Mouse (Mus musculus) left cerebral cortex, postnatal 36 days (tissue): ENCODE measurements around the gene Rspo4. TPM values are rescaled to one million over a fixed set of nuclear protein-coding genes. Genes with fewer than 3 reads are reported as not detected.

Experiments used
- DNase-seq, 2 experiments: peaks; one replicate each; pipeline ENCODE4 v3.0.0; 2021 to 2022; ENCODE audit warnings: low spot score in 2 of 2, mixed read lengths in 1 of 2
- intact Hi-C: fragments of 180-260 bp; cut with DNase I; formaldehyde crosslinking; loops from one replicate; pipeline ENCODE4 v1.15.1; 2025
- total RNA-seq, 2 experiments: library from RNA; stranded (reverse); gene quantifications; 2 replicates each; pipeline ENCODE4 v1.2.3; 2021

Gene Rspo4
- not detected for total RNA-seq

DNA sequence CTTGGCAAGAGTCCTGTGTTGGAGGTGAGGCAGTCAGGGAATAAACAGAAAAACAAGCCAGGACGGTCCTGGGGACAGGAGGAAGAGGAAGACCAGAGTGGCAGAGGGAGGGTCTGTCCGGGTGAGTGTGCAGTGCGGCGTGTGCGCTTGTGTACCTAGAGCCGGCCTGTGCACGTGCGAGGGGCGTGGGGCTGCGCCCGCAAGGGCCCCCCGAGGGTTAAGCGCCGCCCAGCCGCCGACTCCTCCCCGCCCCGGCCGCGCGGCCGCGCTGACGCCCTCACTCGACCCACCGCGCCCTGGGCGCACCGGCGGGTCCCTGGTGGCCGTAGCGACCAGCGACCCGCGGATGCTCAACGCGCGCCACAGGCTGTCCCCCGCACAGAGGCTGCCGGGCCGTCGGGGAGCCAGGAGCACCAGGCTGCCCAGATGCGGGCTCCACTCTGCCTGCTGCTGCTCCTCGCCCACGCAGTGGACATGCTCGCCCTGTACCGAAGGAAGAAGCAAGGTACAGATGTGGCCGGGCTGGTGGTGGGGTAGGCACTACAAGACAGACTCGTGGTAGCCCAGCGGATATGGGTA is at the start of gene Rspo4:
Gene Rspo4, plus strand, starts transcription at position 280 of the 579 bp plus-strand sequence.
- intact Hi-C loops = no loop called here

DNA sequence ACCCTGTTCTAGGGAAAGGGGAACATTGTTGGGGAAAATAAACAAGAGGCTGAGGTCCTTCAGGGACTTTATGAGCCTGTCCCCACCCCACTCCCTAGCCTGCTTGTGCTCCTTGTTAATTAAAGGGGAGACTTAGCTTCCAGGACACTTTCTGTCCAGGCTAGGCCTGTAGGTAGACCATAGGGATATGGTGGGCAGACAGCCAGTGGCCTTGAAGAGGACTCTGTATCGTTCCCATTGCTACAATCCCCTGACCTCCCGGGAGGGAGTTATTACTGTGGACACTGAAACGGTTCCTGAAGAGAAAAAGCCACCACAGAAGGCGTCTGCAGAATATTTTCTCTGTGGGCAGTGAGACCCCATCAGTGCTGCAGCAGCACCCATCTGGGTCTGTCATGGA is 27.1 kb upstream of the Rspo4 start:
- DNase-seq = no peak
- intact Hi-C loops = no loop called here

More for the DNA sequence above, at the start of gene Rspo4:
- no peak for DNase-seq

GRCm38 (mm10) chr2:151862257-151862810 is 19.6 kb downstream of the Rspo4 start:
- intact Hi-C loops = no loop called here
- no peak for DNase-seq

- intact Hi-C loops = loop anchor here (2.0 kb wide), 1 partner anchor 116 kb away; no protein-coding TSS in a partner anchor
- no peak for DNase-seq
These were observed 22.2 kb downstream of the Rspo4 start for GRCm38 (mm10) chr2:151864941-151865340.

- intact Hi-C loops = no loop called here
- DNase-seq = peak; percentile 49 to 66
These were observed 23.8 kb downstream of the Rspo4 start for GRCm38 (mm10) chr2:151866487-151866886.

- DNase-seq = no peak
- intact Hi-C loops = no loop called here
These were observed 25.5 kb downstream of the Rspo4 start for GRCm38 (mm10) chr2:151868196-151868595.

- DNase-seq = no peak
- intact Hi-C loops = no loop called here
These were observed 31.8 kb downstream of the Rspo4 start for GRCm38 (mm10) chr2:151874551-151874950.

- DNase-seq = peak; percentile 29 to 49
- intact Hi-C loops = loop anchor here (1.0 to 2.0 kb wide), 2 partner anchors 55 to 118 kb away; no protein-coding TSS in a partner anchor
These were observed 33.3 kb downstream of the Rspo4 start for GRCm38 (mm10) chr2:151876012-151876485.

- DNase-seq = no peak
- intact Hi-C loops = no loop called here
These were observed 35.9 kb downstream of the Rspo4 start for GRCm38 (mm10) chr2:151878645-151879044.

DNA sequence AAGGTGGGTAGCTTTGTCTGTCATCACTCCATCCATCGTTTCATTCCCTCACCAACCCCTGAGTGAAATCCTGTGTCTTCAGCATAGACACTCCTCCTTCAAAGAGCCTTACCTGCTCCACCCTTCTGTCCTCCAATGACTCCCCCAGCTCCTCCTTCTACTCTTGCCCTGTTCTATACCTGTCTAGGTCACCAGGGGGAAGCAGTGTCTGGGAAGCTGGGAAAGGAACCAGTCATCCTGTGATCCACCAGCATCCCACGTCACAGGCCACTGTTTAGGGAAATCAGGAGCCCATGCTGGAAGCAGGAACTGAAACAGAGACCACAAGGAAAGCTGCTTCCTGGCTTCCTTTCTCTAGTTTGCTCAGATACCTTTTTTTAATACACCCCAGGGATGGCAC is 37.0 kb downstream of the Rspo4 start:
- DNase-seq = no peak
- intact Hi-C loops = no loop called here

DNA sequence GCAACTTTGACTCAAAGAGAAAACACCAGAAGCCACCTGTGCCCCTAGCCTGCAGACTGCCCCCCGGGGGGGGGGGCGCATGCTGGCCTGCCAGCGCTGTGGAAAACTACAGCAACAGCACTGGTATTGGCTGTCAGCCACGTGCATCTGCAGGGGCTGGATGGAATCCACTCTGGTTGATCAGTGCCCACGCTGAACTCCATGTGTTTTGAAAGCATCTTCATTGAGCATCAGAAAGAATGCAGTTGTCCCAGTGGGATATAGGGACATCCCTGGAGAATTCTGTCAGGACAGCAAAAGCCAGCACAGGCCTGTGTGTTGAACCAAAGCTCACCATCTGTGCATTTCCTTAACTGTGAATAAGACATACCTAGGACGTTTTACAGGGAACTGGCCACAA is 48.3 kb downstream of the Rspo4 start:
- intact Hi-C loops = no loop called here
- DNase-seq = peak in 1 of 2 experiments; percentile 29

GRCm38 (mm10) chr2:151893122-151893774 is 50.5 kb downstream of the Rspo4 start:
- DNase-seq = no peak
- intact Hi-C loops = no loop called here

DNA sequence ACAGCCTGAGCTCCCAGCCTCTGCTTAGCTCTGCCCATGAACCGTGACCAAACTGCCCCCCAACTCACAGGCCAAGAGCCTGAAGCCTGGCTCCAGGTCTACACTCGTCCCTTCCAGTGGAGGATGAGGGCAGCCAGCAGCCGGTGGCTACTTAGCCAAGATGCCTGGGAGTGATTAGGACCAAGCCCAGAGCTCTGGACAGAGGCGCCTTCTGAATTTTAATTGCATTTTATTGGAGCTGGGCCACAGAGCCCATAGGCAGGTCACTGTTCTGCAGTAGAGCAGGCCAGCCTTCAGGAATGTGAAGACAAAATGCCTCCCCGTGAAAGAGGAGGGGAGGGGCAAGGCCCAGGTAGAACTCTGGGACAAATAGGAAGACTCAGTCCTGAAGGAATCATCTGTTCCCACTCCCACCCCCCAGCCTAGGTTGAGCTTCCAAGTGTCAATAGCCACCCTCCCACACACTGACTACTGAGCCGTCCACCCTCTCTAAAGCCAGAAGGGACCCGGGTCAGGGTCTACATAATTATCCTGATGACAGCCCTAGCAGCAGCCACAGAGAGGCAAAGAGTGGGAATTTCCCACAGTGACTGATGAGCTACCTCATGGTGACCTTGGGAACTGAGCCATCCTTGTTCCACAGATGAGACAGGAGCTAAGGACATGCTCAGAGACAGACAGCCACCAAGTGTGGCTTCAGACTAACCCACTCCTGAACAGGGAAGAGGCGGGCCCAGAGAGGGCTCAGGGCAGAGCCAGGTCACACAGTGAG is 51.7 kb downstream of the Rspo4 start:
- intact Hi-C loops = no loop called here
- DNase-seq = no peak

GRCm38 (mm10) chr2:151895911-151896310 is 53.2 kb downstream of the Rspo4 start:
- DNase-seq = no peak
- intact Hi-C loops = no loop called here

DNA sequence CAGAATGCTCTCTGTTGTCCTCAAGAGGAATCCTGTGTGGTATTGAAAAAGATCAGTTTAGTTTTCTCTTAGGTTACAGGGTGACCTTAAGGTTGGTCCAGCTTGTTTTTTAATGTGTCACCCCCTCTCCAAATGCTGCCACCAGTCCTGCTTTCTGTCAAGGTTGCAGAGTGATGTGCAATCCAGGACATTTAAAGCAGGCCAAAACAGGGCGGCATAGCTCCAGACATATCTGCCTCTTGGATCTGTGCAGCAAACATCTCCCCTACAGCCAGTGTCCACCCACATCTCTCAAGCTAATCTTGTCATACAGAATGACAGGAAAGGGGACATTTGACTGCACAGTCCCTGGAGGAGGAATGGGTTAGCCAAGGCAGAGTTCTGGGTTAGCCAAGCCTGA is 55.4 kb downstream of the Rspo4 start:
- intact Hi-C loops = no loop called here
- DNase-seq = no peak

GRCm38 (mm10) chr2:151900845-151901244 is 58.1 kb downstream of the Rspo4 start:
- no peak for DNase-seq
- intact Hi-C loops = no loop called here

GRCm38 (mm10) chr2:151903267-151903666 is 60.5 kb downstream of the Rspo4 start:
- DNase-seq = no peak
- intact Hi-C loops = no loop called here

- no peak for DNase-seq
- intact Hi-C loops = no loop called here
These were observed 61.2 kb downstream of the Rspo4 start for GRCm38 (mm10) chr2:151903933-151904332.

- intact Hi-C loops = no loop called here
- no peak for DNase-seq
These were observed 61.9 kb downstream of the Rspo4 start for GRCm38 (mm10) chr2:151904636-151905035.

DNA sequence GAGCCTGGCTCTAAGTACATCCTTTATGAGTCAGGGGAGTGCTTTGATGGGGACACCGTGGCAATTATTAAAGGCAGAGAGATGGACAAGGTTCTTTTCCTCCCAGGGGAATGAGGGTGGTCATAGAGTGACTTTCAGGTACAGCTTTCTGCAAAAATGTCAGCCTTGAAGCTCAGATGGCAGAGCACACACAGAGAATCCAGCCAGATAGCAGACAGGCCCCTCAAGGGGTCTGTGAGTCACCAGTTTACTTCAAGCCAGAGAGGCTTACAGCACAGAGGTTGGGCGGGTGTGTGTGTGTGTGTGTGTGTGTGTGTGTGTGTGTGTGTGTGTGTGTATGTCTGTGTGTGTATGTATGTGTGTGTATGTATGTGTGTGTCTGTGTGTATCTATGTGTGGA is 64.3 kb downstream of the Rspo4 start:
- no peak for DNase-seq
- intact Hi-C loops = no loop called here
